Mouse (Mus musculus) T-cell, adult 66 days (primary cell): ENCODE measurements around the gene Vmn2r86. TPM values are rescaled to one million over a fixed set of nuclear protein-coding genes. Genes with fewer than 3 reads are reported as not detected.

Experiments used
- total RNA-seq, 2 experiments: library from RNA; stranded (reverse); gene quantifications; 3 replicates in 1 of 2; 4 replicates in 1 of 2; pipeline ENCODE4 v1.2.4; 2023

The Vmn2r86 gene
- total RNA-seq, result not detected

GRCm38 (mm10) chr10:130455950-130456349 lies at the start of gene Vmn2r86:
Vmn2r86 (minus strand) TSS chr10:130456050.

GRCm38 (mm10) chr10:130497296-130497695 lies 41.4 kb upstream of the Vmn2r86 start, which contains the start of gene Vmn2r87:
Vmn2r87 (minus strand) TSS chr10:130497396.

GRCm38 (mm10) chr10:130429603-130430002 lies 26.2 kb downstream of the Vmn2r86 start, which contains the start of gene Vmn2r85:
Vmn2r85 (minus strand) TSS chr10:130429703.

GRCm38 (mm10) chr10:130394232-130394631 lies 61.6 kb downstream of the Vmn2r86 start, which contains the start of gene Vmn2r84:
Vmn2r84 (minus strand) TSS chr10:130394332.

Other genes with a start within 250 kb of the Vmn2r86 start
- not detected for gene Olfr827, start 241.6 kb downstream of the Vmn2r86 start, total RNA-seq
- not detected for gene Neurod4, start 175.8 kb downstream of the Vmn2r86 start, total RNA-seq
- gene Tespa1, start 133.2 kb downstream of the Vmn2r86 start, total RNA-seq, result 100 to 1,000 TPM; 144 to 157 TPM
- gene Vmn2r84, start 61.7 kb downstream of the Vmn2r86 start, total RNA-seq, result not detected
- not detected for gene Vmn2r85, start 26.3 kb downstream of the Vmn2r86 start, total RNA-seq
- gene Vmn2r87, start 41.3 kb upstream of the Vmn2r86 start, total RNA-seq, result not detected